In the genomic region with DNA sequence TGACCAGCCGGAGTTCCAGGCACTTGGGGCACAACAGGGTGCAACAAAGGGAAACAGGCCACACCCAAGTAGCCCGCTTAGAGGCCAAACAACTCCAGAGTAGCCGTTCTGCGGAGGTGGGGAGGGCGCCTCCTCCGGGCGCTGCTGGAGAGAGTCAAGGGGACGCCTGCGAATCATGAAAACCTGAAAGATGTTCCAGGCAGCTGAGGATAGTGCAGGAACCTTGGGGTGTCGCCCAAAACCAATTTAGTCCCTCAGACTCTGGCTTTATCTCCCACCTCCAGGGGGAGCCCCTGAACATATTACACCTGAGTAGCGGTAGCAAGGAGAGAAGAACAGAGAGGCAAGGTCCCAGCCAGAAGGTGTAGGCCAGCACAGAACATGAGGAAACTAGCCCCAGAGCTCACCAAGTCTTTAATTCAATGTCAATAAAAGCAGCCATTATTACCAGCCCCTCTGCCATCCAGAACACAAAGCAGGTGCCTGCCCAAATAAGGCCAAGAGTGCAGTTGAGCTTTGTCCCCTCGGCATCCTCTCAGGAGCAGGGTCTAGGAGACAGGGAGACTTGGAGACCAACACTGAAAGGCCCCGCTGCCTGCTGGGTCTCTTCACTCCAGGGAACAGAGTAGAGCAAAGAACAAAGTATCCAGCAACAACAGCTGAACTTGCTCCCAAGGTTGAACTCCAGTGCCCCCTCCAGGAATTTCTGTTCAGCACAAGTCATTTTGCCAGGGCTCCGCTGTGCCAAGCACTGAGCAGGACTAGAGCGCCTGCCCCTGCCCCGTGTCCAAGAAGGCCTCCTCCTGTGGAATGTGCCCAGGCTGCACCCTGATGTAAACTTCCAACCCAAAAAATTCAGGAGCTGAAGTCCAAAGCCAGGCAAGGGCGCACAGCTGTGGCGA, we compare ENCODE assay signal across 9 mouse cellular contexts. TPM values are rescaled to one million over a fixed set of nuclear protein-coding genes. Genes with fewer than 3 reads are reported as not detected.
A peak's percentile ranks its signal among the peaks of the same experiment; 100 is the strongest.
DNase-seq lines count a peak whose midpoint lies in the region; ATAC-seq and TF ChIP-seq lines count a peak whose summit lies in the region.
"Had no signal": no experiment of that assay in that cellular context is flagged by ENCODE, and none has a peak within 500 bp of the region (broad histone marks: within the 10 kb centered on the region; RNA-seq: fewer than 3 reads in every experiment).

No protein-coding gene starts in this region.

- 12% methylated on average over 18 of the region's 18 CpGs for WGBS in kidney, adult 2 months
- 10% methylated on average over 18 of the region's 18 CpGs for WGBS in liver, embryonic 12.5 days (ENCODE audit: insufficient replicate concordance)
- 11% methylated on average over 18 of the region's 18 CpGs for WGBS in neural tube, embryonic 12.5 days

- no peak overlapping the region for H3K4me3 ChIP-seq in kidney, adult 2 months (ENCODE audit: insufficient read depth, low read depth, low read length)
- no peak overlapping the region for H3K4me3 ChIP-seq in liver, embryonic 12.5 days
- H3K4me3 ChIP-seq in neural tube, embryonic 12.5 days, result no peak overlapping the region

- peak; percentile 58 for TF ChIP-seq CTCF in kidney, adult 2 months (conservative IDR thresholded peaks at IDR 0.05; ENCODE audit: insufficient read depth, insufficient read length, low read depth, low read length)

- H3K36me3 ChIP-seq in kidney, adult 2 months (ENCODE audit: control insufficient read depth, insufficient read depth, low read length), result no peaks in the 10 kb centered on the region
- no peaks in the 10 kb centered on the region for H3K36me3 ChIP-seq in liver, embryonic 12.5 days
- no peaks in the 10 kb centered on the region for H3K36me3 ChIP-seq in neural tube, embryonic 12.5 days

- 0 out of 2 replicates have a peak, but pooled peaks have one; percentile 28 for ATAC-seq in granulocyte monocyte progenitor cell, adult 5-6 weeks (replicated peaks; ENCODE audit: poor library complexity, severe bottlenecking)
- ATAC-seq in liver, embryonic 12.5 days, result no peak
- peak; percentile 14; the same call in 1 of the 2 replicates for ATAC-seq in neural tube, embryonic 12.5 days (ENCODE audit: low FRiP score, low read depth)

- no peak for TF ChIP-seq POLR2A in kidney, adult 2 months (IDR thresholded peaks at IDR 0.05; ENCODE audit: low read depth, low read length)

- no peak overlapping the region for H3K27ac ChIP-seq in kidney, adult 2 months (ENCODE audit: insufficient read depth, low read depth, low read length)
- no peak overlapping the region for H3K27ac ChIP-seq in liver, embryonic 12.5 days
- H3K27ac ChIP-seq in neural tube, embryonic 12.5 days, result no peak overlapping the region

- H3K9me3 ChIP-seq in liver, embryonic 12.5 days (replicated peaks), result no peaks in the 10 kb centered on the region
- no peaks in the 10 kb centered on the region for H3K9me3 ChIP-seq in neural tube, embryonic 12.5 days
- H3K9me3 ChIP-seq: megakaryocyte, embryonic 14.5 days had no signal

- H3K27me3 ChIP-seq in kidney, adult 2 months (replicated peaks; ENCODE audit: control insufficient read depth, insufficient read depth, low read length), result no peaks in the 10 kb centered on the region
- H3K27me3 ChIP-seq in liver, embryonic 12.5 days (replicated peaks), result peaks cover 76% of the 10 kb centered on the region
- H3K27me3 ChIP-seq in neural tube, embryonic 12.5 days (replicated peaks), result peaks cover 7% of the 10 kb centered on the region

- H3K4me2 ChIP-seq in liver, embryonic 12.5 days, result peak overlapping the region; percentile 14; the same call in 1 of the 2 replicates
- peak overlapping the region; percentile 97 for H3K4me2 ChIP-seq in neural tube, embryonic 12.5 days (replicated peaks)

- H3K4me1 ChIP-seq in kidney, adult 2 months (ENCODE audit: control insufficient read depth, insufficient read depth, low read length), result no peaks in the 10 kb centered on the region; the same call in 1 of the 2 replicates
- peaks cover 8% of the 10 kb centered on the region; the same call in 1 of the 2 replicates for H3K4me1 ChIP-seq in liver, embryonic 12.5 days
- peaks cover 13% of the 10 kb centered on the region for H3K4me1 ChIP-seq in neural tube, embryonic 12.5 days

- DNase-seq in urinary bladder, postnatal 36 days (ENCODE audit: low spot score in 2 of 2), result peak; percentile 60 to 62
- no peak for DNase-seq in urinary bladder, postnatal 4 days (ENCODE audit: low spot score in 2 of 2)
- DNase-seq in cerebellum, postnatal 36 days, result peak; percentile 21 to 27
- peak; percentile 87 for DNase-seq in kidney, adult 2 months
- DNase-seq in thymus, postnatal 25 days, result peak; percentile 77

- no peak overlapping the region for H3K9ac ChIP-seq in liver, embryonic 12.5 days
- no peak overlapping the region for H3K9ac ChIP-seq in neural tube, embryonic 12.5 days

RNA-seq across cellular contexts. Expression of gene Sorcs2, which starts 0.8 kb away (rescaled TPM):
- total RNA-seq in granulocyte monocyte progenitor cell, adult 5-6 weeks (2014; fragmentation: Nextera tagmentation), result not detected in 2 replicates
- not detected in 2 replicates for total RNA-seq in granulocyte monocyte progenitor cell, adult 5-6 weeks (2017)
- 1.9 and 2.3 TPM in 2 replicates for polyA plus RNA-seq in kidney, adult 2 months (2012; rRNA removed)
- polyA plus RNA-seq in liver, embryonic 12.5 days (2016; fragmentation: Nextera tagmentation; extraction: Ambion mirVana), result 1.2 and 1.6 TPM in 2 replicates
- 11.0 and 12.1 TPM in 2 replicates for polyA plus RNA-seq in neural tube, embryonic 12.5 days (2016; fragmentation: Nextera tagmentation; extraction: Ambion mirVana)

Comparison
In these comparisons a context has a peak if more than half of its experiments do, and no peak if none do; other contexts are left out.
1. DNase-seq: peak in urinary bladder, postnatal 36 days (2 of 2), cerebellum, postnatal 36 days (2 of 2), kidney, adult 2 months (single experiment) and thymus, postnatal 25 days (single experiment); none in urinary bladder, postnatal 4 days (0 of 2).